30 mouse cellular contexts compared by ENCODE assay signal in genomic region chr4:111701381-111701780, GRCm38 (mm10).
"Had no signal": no experiment of that assay in that cellular context is flagged by ENCODE, and none has a peak within 500 bp of the region (broad histone marks: within the 10 kb centered on the region; RNA-seq: fewer than 3 reads in every experiment).

No protein-coding gene starts in this region.

- H3K4me3 ChIP-seq: heart, adult 2 months; heart, embryonic 10.5 days; heart, embryonic 12.5 days; heart, embryonic 13.5 days; heart, embryonic 15.5 days; hindbrain, embryonic 10.5 days; hindbrain, embryonic 12.5 days; hindbrain, embryonic 13.5 days; hindbrain, embryonic 15.5 days; intestine, embryonic 15.5 days; kidney, embryonic 15.5 days; layer of hippocampus, adult 2 months; left cerebral cortex, adult 2 months had no signal

- H3K9ac ChIP-seq: heart, embryonic 12.5 days; heart, embryonic 13.5 days; heart, embryonic 15.5 days; hindbrain, embryonic 12.5 days; hindbrain, embryonic 13.5 days; hindbrain, embryonic 14.5 days; hindbrain, embryonic 15.5 days; intestine, embryonic 15.5 days; kidney, embryonic 15.5 days had no signal

- H3K27ac ChIP-seq: heart, adult 2 months; heart, embryonic 10.5 days; heart, embryonic 13.5 days; heart, embryonic 15.5 days; hindbrain, embryonic 10.5 days; hindbrain, embryonic 12.5 days; hindbrain, embryonic 13.5 days; hindbrain, embryonic 14.5 days; hindbrain, embryonic 15.5 days; hindbrain, postnatal 0 days; intestine, embryonic 15.5 days; kidney, embryonic 15.5 days; layer of hippocampus, adult 2 months; left cerebral cortex, adult 2 months had no signal

- ATAC-seq: hindbrain, embryonic 16.5 days; hindbrain, postnatal 0 days; inflammation-experienced regulatory T-cells, adult 6 months; intestine, embryonic 15.5 days; intestine, embryonic 16.5 days; intestine, postnatal 0 days had no signal

- H3K4me1 ChIP-seq: heart, embryonic 12.5 days; hindbrain, embryonic 10.5 days; hindbrain, embryonic 12.5 days; hindbrain, embryonic 13.5 days; hindbrain, embryonic 15.5 days; intestine, embryonic 15.5 days had no signal

- H3K9me3 ChIP-seq: heart, embryonic 10.5 days; heart, embryonic 12.5 days; heart, embryonic 13.5 days; heart, embryonic 15.5 days; hindbrain, embryonic 10.5 days; hindbrain, embryonic 12.5 days; hindbrain, embryonic 13.5 days; hindbrain, embryonic 15.5 days; intestine, embryonic 15.5 days; kidney, embryonic 15.5 days had no signal

- H3K36me3 ChIP-seq: heart, embryonic 10.5 days; heart, embryonic 12.5 days; heart, embryonic 13.5 days; heart, embryonic 15.5 days; hindbrain, embryonic 10.5 days; hindbrain, embryonic 12.5 days; hindbrain, embryonic 13.5 days; hindbrain, embryonic 15.5 days; intestine, embryonic 15.5 days; kidney, embryonic 15.5 days had no signal

- H3K4me2 ChIP-seq: heart, embryonic 11.5 days; heart, embryonic 12.5 days; heart, embryonic 13.5 days; heart, embryonic 15.5 days; hindbrain, embryonic 12.5 days; hindbrain, embryonic 13.5 days; hindbrain, embryonic 14.5 days; hindbrain, embryonic 15.5 days; intestine, embryonic 15.5 days; kidney, embryonic 15.5 days had no signal

- H3K27me3 ChIP-seq: heart, embryonic 12.5 days; heart, embryonic 13.5 days; heart, embryonic 15.5 days; hindbrain, embryonic 12.5 days; hindbrain, embryonic 13.5 days; hindbrain, embryonic 15.5 days; intestine, embryonic 15.5 days; kidney, embryonic 15.5 days had no signal

- DNase-seq: heart, adult 18-20 months; heart, adult 2 months; heart, postnatal 10 days; heart, postnatal 14 days; heart, postnatal 36 days; heart, postnatal 4 days; kidney, adult 18-20 months; kidney, postnatal 25 days; kidney, postnatal 4 days; layer of hippocampus, adult 9-11 months; layer of hippocampus, postnatal 36 days had no signal
